Mouse (Mus musculus): ENCODE data around the gene Lhfp. TPM values are rescaled to one million over a fixed set of nuclear protein-coding genes. Genes with fewer than 3 reads are reported as not detected.

Gene Lhfp
- total RNA-seq, 2 experiments from 2014 or later = 0.34 to 2.1 TPM

DNA sequence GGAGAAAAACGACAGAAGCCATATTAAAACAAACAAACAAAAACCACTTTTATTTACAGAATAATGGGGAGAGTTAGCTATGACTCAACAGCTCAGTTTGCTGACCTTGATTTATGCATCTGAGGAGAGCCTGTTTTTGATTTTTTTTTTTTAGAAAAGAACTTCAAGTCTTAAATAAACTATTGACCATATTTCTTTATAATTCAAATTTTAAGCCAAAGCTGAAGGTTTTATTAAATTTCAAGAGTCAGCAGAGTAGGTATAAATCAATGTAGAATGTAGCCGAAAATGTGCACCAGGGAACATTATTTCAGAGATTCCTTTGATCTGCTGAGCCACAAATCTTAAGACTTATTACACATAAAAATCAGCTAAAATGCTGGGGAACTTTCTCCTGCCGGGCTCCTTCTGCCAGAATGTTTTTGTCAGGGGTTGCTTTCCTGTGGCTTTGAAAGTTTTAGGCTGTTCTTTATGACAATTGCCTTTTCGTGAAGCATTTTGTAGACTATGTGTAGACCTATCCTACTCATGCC lies 252.6 kb downstream of the Lhfp start:
- ATAC-seq (replicated peaks; ENCODE audit: low FRiP score, poor library complexity, severe bottlenecking) = no peak

DNA sequence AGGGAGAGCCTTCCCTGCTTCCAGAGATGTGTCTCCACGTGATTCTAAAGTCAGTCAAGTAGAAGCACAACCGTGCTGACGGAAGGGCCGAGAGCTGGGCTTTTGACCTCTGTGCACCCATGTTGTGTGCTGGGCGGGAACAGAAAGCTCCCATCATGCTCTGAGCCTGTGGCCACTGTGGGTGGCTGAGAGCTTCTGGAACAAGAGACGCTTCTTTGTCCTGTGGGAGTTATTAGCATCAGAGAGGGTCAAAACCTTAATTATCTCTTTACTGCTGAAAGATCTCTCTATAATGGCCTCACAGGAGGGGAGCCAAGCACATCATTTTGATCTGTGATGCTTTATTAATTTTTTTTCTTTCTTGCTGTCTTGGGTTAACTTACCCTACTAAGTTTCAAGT lies 253.5 kb downstream of the Lhfp start:
- ATAC-seq (replicated peaks; ENCODE audit: low FRiP score, poor library complexity, severe bottlenecking) = no peak

DNA sequence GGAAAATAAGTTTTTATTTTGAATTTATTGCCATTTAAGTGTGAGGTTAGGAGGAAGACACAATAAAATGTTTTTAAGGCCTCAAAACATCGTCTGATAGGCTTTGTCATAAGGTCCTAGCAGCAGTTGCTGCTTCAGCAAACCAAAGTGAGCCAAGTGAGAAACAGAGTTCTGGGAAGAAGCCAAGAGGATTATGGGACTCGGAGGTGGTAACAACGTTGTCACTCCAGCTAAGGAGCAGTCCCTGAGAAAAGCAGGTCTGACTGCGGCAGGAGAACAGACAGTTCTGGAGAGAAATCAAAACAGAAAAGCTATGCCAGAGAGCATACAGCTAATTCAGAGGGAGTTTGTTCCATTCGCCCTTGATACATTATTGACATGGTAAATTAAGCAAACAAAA lies 260.5 kb downstream of the Lhfp start:
- no peak for ATAC-seq (replicated peaks; ENCODE audit: low FRiP score, poor library complexity, severe bottlenecking)

DNA sequence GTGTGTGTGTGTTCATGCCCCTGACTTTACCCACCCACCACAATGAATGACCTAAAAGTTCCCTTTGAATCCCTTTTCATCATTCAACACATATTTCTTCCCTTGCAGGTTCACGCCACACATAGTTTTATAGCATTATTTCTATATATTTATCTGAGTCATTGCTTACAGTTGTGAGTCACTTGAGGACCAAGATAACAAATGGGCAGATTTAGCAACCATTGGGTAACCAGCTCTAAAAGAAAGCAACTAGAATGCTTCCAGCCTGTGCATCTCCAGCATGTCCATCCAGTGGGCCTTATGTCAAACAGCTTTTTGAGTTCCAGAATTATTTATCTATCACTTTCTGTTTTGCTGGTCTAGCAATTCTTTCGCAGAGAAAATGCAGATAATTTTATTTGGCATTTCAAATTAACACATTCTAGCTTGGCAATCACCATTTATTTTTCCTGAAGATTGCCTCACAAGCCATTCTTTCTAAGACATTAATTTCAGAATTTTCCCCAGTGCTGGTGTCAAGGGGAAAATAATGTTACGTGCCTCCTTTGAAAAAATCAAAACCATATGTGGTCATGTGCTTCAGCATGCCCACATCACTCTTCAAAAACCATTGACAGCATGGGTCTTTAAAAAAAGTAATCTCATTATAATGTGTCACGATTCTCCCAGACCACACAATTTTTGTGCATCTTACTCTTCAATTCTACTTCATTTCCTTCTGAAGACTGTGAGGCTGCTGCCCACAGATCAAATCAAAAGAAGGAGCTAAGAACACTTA lies 263.0 kb downstream of the Lhfp start:
- no peak for ATAC-seq (replicated peaks; ENCODE audit: low FRiP score, poor library complexity, severe bottlenecking)

GRCm38 (mm10) chr3:53305860-53306259 lies 264.5 kb downstream of the Lhfp start:
- ATAC-seq (replicated peaks; ENCODE audit: low FRiP score, poor library complexity, severe bottlenecking) = no peak

- ATAC-seq (replicated peaks; ENCODE audit: low FRiP score, poor library complexity, severe bottlenecking) = no peak
These were observed 267.3 kb downstream of the Lhfp start for GRCm38 (mm10) chr3:53308649-53309048.

- ATAC-seq (replicated peaks; ENCODE audit: low FRiP score, poor library complexity, severe bottlenecking) = no peak
These were observed 268.8 kb downstream of the Lhfp start for GRCm38 (mm10) chr3:53310093-53310492.

DNA sequence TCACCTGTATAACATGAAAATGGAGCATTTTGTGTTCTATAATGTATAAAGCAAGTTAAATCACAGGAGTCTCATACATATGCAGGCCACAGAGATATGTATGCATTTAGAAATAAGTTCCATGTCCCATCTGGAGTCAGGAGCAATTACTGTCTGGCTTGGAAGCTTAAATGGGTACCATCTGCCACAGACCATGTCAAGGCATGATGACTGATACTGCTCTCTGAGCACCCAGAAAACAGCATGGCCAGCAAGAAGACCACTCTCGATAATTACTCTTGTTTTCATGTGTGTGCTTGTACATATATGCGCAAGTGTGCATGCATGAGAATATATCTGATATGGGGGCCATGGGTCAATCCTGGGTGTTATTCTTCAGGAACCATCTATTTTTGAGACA lies 269.3 kb downstream of the Lhfp start:
- no peak for ATAC-seq (replicated peaks; ENCODE audit: low FRiP score, poor library complexity, severe bottlenecking)

Other genes with a start within 250 kb of the Lhfp start
- 4.4 and 9.6 TPM in 2 replicates for gene Cog6, start 24.3 kb upstream of the Lhfp start, total RNA-seq (2015; ENCODE audit: low replicate concordance)
- gene Cog6, start 24.3 kb upstream of the Lhfp start, total RNA-seq (2017; ENCODE audit: low replicate concordance) = 6.5 and 9.1 TPM in 2 replicates